Mouse (Mus musculus): Measurements from ENCODE around the gene Pakap. TPM values are rescaled to one million over a fixed set of nuclear protein-coding genes. Genes with fewer than 3 reads are reported as not detected.

Pakap gene
- polyA plus RNA-seq, 1 experiment, result not detected

DNA sequence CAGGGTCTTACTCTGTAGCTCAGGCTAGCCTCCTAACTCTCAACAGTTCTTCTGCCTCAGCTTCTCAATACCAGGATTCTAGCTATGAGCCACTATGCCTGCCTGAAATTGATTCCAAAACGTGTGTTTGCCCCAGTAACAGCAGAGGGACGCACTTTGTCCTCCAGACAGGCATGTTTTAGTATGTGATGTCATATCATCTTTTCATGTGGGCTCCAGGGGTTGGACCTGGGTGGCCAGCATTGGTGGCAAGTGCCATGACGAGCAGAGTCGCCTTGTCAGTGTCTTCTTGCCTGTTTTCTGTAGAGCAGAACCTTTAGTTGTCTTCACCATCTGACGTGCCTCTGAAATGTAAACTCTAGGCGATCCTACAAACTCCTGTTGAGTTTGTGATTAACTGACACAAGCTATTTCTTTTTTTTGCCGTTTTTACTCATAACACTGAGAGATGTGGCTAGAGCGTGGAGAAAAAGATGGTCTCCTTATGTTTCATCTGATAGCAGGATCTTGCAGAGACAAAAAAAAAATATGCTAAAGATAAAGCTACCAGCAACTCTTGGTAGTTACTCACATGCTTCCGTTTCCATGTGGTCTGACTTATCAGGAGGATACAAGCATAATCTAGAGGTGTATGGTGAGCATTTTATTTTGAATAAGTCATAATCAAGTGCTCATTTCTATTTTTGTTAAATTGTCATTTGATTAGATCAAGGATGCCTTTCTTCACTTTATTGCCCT, 229.7 kb downstream of the Pakap start:
- H3K27ac ChIP-seq (ENCODE audit: insufficient read depth, low read depth, low read length), result no peak overlapping the region
- no peaks in the 10 kb centered on the region for H3K4me1 ChIP-seq (ENCODE audit: control insufficient read depth, insufficient read depth, low read length)
- no peak for TF ChIP-seq POLR2A (IDR thresholded peaks at IDR 0.05; ENCODE audit: borderline replicate concordance, low read depth, low read length)
- no peak for TF ChIP-seq CTCF (IDR thresholded peaks at IDR 0.05; ENCODE audit: low read depth, low read length)
- no peak overlapping the region for H3K4me3 ChIP-seq (ENCODE audit: insufficient read depth, low read length)

- no peaks in the 10 kb centered on the region for H3K4me1 ChIP-seq (ENCODE audit: control insufficient read depth, insufficient read depth, low read length)
- no peak for TF ChIP-seq CTCF (IDR thresholded peaks at IDR 0.05; ENCODE audit: low read depth, low read length)
- TF ChIP-seq POLR2A (IDR thresholded peaks at IDR 0.05; ENCODE audit: borderline replicate concordance, low read depth, low read length), result no peak
- no peak overlapping the region for H3K27ac ChIP-seq (ENCODE audit: insufficient read depth, low read depth, low read length)
- H3K4me3 ChIP-seq (ENCODE audit: insufficient read depth, low read length), result no peak overlapping the region
Measured at GRCm38 (mm10) chr4:57798286-57799018, 230.5 kb downstream of the Pakap start.

- Histone ChIP-seq H3K4me3 (ENCODE audit: insufficient read depth, low read length) (no peak overlapping the region), H3K4me1 (ENCODE audit: control insufficient read depth, insufficient read depth, low read length) (no peaks in the 10 kb centered on the region), H3K27ac (ENCODE audit: insufficient read depth, low read depth, low read length) (no peak overlapping the region)
- no peak for TF ChIP-seq POLR2A (IDR thresholded peaks at IDR 0.05; ENCODE audit: borderline replicate concordance, low read depth, low read length)
- TF ChIP-seq CTCF (IDR thresholded peaks at IDR 0.05; ENCODE audit: low read depth, low read length), result no peak
Measured at GRCm38 (mm10) chr4:57799297-57799696, 231.3 kb downstream of the Pakap start.

DNA sequence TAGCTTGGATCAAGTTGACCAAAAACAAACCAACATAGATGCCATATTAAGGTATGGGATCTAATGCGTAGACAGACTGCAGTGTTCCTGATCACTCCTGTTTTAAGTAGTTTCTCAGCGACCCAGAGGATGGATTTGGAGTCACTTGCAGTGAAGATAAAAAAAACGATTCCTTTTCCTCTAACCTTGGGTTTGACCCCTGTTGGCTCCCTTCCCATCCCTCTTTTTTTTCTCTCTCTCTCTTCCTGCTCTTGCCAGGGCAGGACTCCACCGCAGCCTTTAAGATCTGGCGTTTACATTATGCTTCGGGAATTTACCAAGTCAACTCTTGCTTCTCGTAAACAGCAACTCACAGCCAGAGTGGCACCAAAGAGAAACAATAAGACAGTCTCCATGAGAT, 233.3 kb downstream of the Pakap start:
- H3K27ac ChIP-seq (ENCODE audit: insufficient read depth, low read depth, low read length), result no peak overlapping the region
- no peaks in the 10 kb centered on the region for H3K4me1 ChIP-seq (ENCODE audit: control insufficient read depth, insufficient read depth, low read length)
- H3K4me3 ChIP-seq (ENCODE audit: insufficient read depth, low read length), result no peak overlapping the region
- TF ChIP-seq CTCF (IDR thresholded peaks at IDR 0.05; ENCODE audit: low read depth, low read length) (no peak), POLR2A (IDR thresholded peaks at IDR 0.05; ENCODE audit: borderline replicate concordance, low read depth, low read length) (no peak)

DNA sequence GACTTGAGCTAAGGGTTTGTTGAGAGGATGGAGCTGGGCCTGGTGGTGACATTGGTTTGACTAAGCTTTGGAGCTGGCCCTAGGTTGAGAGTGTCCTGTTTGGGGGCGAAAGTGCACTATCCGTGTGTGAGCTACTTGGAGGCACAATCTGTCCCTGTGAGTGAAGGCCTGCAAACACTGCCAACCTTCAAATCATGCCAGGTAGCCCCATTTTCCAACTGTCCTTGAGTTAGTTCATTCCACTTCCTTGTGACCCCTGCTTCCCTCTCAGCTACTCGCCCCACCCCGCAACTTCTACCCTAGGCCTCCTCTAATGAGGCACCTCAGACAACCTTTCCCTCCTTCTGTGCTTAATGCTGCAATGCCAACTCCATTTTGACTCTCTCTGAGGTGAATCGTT, 234.0 kb downstream of the Pakap start:
- TF ChIP-seq CTCF (IDR thresholded peaks at IDR 0.05; ENCODE audit: low read depth, low read length) (no peak), POLR2A (IDR thresholded peaks at IDR 0.05; ENCODE audit: borderline replicate concordance, low read depth, low read length) (no peak)
- no peak overlapping the region for H3K27ac ChIP-seq (ENCODE audit: insufficient read depth, low read depth, low read length)
- no peak overlapping the region for H3K4me3 ChIP-seq (ENCODE audit: insufficient read depth, low read length)
- no peaks in the 10 kb centered on the region for H3K4me1 ChIP-seq (ENCODE audit: control insufficient read depth, insufficient read depth, low read length)

GRCm38 (mm10) chr4:57802411-57802810, 234.4 kb downstream of the Pakap start:
- no peak for TF ChIP-seq CTCF (IDR thresholded peaks at IDR 0.05; ENCODE audit: low read depth, low read length)
- TF ChIP-seq POLR2A (IDR thresholded peaks at IDR 0.05; ENCODE audit: borderline replicate concordance, low read depth, low read length), result no peak
- H3K27ac ChIP-seq (ENCODE audit: insufficient read depth, low read depth, low read length), result no peak overlapping the region
- no peak overlapping the region for H3K4me3 ChIP-seq (ENCODE audit: insufficient read depth, low read length)
- no peaks in the 10 kb centered on the region for H3K4me1 ChIP-seq (ENCODE audit: control insufficient read depth, insufficient read depth, low read length)

- Histone ChIP-seq H3K4me1 (ENCODE audit: control insufficient read depth, insufficient read depth, low read length) (no peaks in the 10 kb centered on the region), H3K4me3 (ENCODE audit: insufficient read depth, low read length) (no peak overlapping the region), H3K27ac (ENCODE audit: insufficient read depth, low read depth, low read length) (no peak overlapping the region)
- TF ChIP-seq CTCF (IDR thresholded peaks at IDR 0.05; ENCODE audit: low read depth, low read length) (no peak), POLR2A (IDR thresholded peaks at IDR 0.05; ENCODE audit: borderline replicate concordance, low read depth, low read length) (no peak)
Measured at GRCm38 (mm10) chr4:57804902-57805301, 236.9 kb downstream of the Pakap start.

DNA sequence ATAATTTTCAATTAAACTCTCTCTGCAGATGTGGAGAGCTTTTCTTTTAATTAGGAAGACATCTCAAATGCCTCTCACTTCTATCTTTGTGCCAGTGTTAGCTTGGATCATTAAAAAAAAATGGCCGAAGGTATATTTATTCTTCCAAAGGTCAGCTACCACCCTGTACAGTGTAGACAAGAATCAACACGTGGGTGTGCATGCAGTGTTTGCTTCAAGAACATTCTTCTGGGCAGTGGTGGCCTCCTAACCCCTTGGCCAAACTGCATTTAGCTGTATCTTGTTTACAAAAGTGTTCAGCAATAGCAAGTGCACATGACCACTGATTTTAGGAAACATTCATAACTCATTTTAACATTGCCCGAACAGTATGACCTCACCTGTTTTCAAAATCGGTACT, 241.5 kb downstream of the Pakap start:
- Histone ChIP-seq H3K4me3 (ENCODE audit: insufficient read depth, low read length) (no peak overlapping the region), H3K27ac (ENCODE audit: insufficient read depth, low read depth, low read length) (no peak overlapping the region), H3K4me1 (ENCODE audit: control insufficient read depth, insufficient read depth, low read length) (no peaks in the 10 kb centered on the region)
- no peak for TF ChIP-seq CTCF (IDR thresholded peaks at IDR 0.05; ENCODE audit: low read depth, low read length)
- no peak for TF ChIP-seq POLR2A (IDR thresholded peaks at IDR 0.05; ENCODE audit: borderline replicate concordance, low read depth, low read length)

- Histone ChIP-seq H3K4me1 (ENCODE audit: control insufficient read depth, insufficient read depth, low read length) (no peaks in the 10 kb centered on the region), H3K4me3 (ENCODE audit: insufficient read depth, low read length) (no peak overlapping the region), H3K27ac (ENCODE audit: insufficient read depth, low read depth, low read length) (no peak overlapping the region)
- TF ChIP-seq POLR2A (IDR thresholded peaks at IDR 0.05; ENCODE audit: borderline replicate concordance, low read depth, low read length), result no peak
Measured at GRCm38 (mm10) chr4:57812075-57812474, 244.1 kb downstream of the Pakap start.

DNA sequence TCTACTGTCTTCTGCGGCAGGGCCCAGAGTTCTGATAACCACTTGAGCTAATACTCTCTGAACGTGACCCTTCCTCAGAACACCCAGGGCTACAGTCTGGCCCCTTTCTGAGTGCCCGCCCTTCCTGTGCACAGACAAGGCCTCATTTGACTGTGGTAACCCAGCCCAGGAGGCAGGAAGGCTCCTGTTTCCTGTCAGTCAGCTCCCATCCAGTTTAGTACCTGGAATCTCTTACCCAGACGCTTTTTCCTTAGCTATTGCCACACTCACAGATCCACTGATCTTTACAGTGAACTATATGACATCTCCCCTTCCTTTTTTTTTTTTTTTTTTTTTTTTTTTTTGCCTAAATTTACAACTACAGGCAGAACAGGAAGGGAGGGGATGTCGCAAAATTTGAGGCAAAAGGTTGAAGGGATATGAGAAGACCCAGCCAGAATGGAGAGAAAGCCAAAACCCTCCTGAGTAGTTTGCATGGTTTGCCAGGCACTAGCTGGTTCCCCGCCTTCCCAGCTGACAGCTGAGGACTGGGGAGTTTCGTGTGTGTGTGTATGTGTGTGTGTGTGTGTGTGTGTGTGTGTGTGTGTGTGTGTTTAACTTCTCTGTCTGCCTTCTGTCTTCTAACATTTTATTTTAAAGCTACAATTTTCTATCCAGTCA, 245.1 kb downstream of the Pakap start:
- H3K4me3 ChIP-seq (ENCODE audit: insufficient read depth, low read length), result no peak overlapping the region
- H3K27ac ChIP-seq (ENCODE audit: insufficient read depth, low read depth, low read length), result no peak overlapping the region
- TF ChIP-seq CTCF (IDR thresholded peaks at IDR 0.05; ENCODE audit: low read depth, low read length) (no peak), POLR2A (IDR thresholded peaks at IDR 0.05; ENCODE audit: borderline replicate concordance, low read depth, low read length) (no peak)
- no peaks in the 10 kb centered on the region for H3K4me1 ChIP-seq (ENCODE audit: control insufficient read depth, insufficient read depth, low read length)

Measured in bone marrow macrophage, adult 2 months (primary cell).